Mouse (Mus musculus): ENCODE measurements around the gene Ttc21a.

DNA sequence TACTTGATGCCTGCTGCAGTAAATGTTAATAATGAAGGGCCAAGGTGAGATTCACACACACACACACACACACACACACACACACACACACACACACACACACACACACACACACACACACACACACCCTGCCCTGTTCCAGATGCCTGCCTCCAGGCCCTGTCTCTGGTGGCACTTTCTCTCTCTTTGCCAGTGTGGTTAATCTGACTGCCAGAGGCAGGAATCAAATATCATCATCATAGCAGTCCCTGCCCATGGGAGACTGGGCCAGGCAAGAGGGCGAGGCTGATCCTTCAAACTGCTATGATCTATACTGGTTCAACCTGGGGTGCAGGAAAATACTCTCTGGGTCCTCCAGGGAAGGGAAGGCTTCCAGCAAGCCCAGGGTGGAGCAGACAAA is 17.5 kb upstream of the Ttc21a start:
- no peak for TF ChIP-seq CTCF (conservative IDR thresholded peaks at IDR 0.05; ENCODE audit: low read length)
- no peak for TF ChIP-seq NANOG (IDR thresholded peaks at IDR 0.05; ENCODE audit: borderline replicate concordance, low read length)
- TF ChIP-seq POU5F1 (IDR thresholded peaks at IDR 0.05; ENCODE audit: borderline replicate concordance, low read length): no peak
